Mouse (Mus musculus): ENCODE results near the gene Malsu1. TPM values are rescaled to one million over a fixed set of nuclear protein-coding genes. Genes with fewer than 3 reads are reported as not detected.

Malsu1 gene
- 9.9 and 12.2 TPM in 2 replicates for polyA plus RNA-seq (2012; rRNA removed)

DNA sequence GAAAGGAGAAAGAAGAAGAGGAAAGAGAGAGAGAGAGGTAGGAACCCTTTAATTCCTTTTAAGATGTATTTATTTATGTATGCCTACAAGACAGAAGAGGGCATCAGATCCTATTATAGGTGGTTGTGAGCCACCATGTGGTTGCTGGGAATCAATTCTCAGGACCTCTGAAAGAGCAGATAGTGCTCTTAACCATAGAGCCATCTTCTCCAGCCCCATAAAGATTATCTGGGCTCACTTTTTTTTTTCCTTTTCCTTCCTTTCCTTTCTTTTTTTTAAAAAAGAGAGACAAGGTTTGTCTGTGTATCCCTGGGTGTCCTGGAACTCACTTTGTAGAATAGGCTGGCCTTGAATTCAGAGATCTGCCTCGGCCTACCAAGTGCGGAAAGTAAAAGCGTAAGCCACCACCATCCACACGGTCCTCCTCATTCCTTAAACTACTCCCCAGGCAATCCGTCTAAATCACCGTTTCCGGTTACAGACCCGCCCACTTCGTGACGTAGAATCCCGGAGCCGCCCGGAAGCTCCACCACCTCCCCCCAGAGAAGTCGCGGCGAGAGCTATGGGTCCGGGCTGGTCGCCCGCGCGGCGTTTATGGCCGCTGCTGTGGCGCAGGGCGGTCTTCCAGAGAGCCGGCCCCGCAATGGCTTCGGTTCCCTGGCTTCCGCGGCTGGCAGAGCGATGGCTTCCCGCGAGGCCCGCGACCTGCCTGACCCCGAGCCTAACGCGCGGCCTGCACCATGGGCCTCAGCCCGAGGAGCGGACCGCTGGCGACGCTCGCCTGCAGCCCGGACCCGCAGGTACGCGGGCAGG lies at the start of gene Malsu1:
Gene Malsu1, plus strand, starts transcription at position 492 of the 813 bp plus-strand sequence.
- peak; percentile 76 to 90 for DNase-seq (ENCODE audit: low read depth in 1 of 2, low spot score in 2 of 2)
- WGBS: under 1% methylated on average over 49 of the region's 49 CpGs
- TF ChIP-seq POLR2A (IDR thresholded peaks at IDR 0.05; ENCODE audit: low read depth, low read length) (peak; percentile 42), CTCF (IDR thresholded peaks at IDR 0.05; ENCODE audit: extremely low read depth, insufficient read depth, insufficient read length, insufficient replicate concordance) (no peak)
- H3K4me3 ChIP-seq (ENCODE audit: extremely low read depth, insufficient read depth, insufficient read length): peak within 1 kb of the TSS; percentile 86
- no peaks in the 10 kb centered on the region for H3K36me3 ChIP-seq (ENCODE audit: control insufficient read depth, insufficient read depth, low read length)
- peak within 1 kb of the TSS; percentile 48 for H3K27ac ChIP-seq (ENCODE audit: insufficient read depth, low read length)
- no peaks in the 10 kb centered on the region for H3K27me3 ChIP-seq (ENCODE audit: control insufficient read depth, insufficient read depth, low read length)
- H3K4me1 ChIP-seq (ENCODE audit: control insufficient read depth, insufficient read depth, insufficient read length): 0 out of 2 replicates have a peak, but pooled peaks cover 2% of the 10 kb centered on the region

DNA sequence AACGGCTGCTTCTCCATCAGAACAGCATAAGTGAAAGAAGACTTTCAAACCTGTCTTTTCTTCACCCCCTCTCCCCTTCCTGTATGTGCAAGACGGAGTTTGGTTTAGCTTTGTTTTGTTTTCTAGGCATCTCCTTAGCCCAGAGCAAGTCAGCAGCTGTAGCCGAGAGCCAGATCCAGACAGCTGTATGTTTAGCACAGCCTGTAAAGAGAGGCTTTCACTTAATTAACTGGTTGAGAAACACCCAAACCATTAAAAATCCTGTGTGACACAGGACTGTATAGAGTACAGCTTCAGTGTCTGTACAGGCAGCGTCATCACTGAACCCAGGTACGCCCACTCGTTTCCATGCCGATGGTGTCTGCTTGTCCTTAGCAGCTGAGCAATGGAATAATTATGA lies 48.3 kb upstream of the Malsu1 start:
- no peak for DNase-seq (ENCODE audit: low read depth in 1 of 2, low spot score in 2 of 2)
- TF ChIP-seq CTCF (IDR thresholded peaks at IDR 0.05; ENCODE audit: extremely low read depth, insufficient read depth, insufficient read length, insufficient replicate concordance): no peak
- TF ChIP-seq POLR2A (IDR thresholded peaks at IDR 0.05; ENCODE audit: low read depth, low read length): no peak
- Histone ChIP-seq H3K4me3 (ENCODE audit: extremely low read depth, insufficient read depth, insufficient read length) (no peak overlapping the region), H3K4me1 (ENCODE audit: control insufficient read depth, insufficient read depth, insufficient read length) (0 out of 2 replicates have a peak, but pooled peaks cover 3% of the 10 kb centered on the region), H3K36me3 (ENCODE audit: control insufficient read depth, insufficient read depth, low read length) (no peaks in the 10 kb centered on the region), H3K27me3 (ENCODE audit: control insufficient read depth, insufficient read depth, low read length) (no peaks in the 10 kb centered on the region), H3K27ac (ENCODE audit: insufficient read depth, low read length) (no peak overlapping the region)
- WGBS: 84% methylated on average over 7 of the region's 7 CpGs

GRCm38 (mm10) chr6:49026496-49026895 lies 47.1 kb upstream of the Malsu1 start:
- no peak for DNase-seq (ENCODE audit: low read depth in 1 of 2, low spot score in 2 of 2)
- no peaks in the 10 kb centered on the region for H3K27me3 ChIP-seq (ENCODE audit: control insufficient read depth, insufficient read depth, low read length)
- 48% methylated on average over 5 of the region's 5 CpGs for WGBS
- no peak overlapping the region for H3K4me3 ChIP-seq (ENCODE audit: extremely low read depth, insufficient read depth, insufficient read length)
- H3K27ac ChIP-seq (ENCODE audit: insufficient read depth, low read length): no peak overlapping the region
- no peaks in the 10 kb centered on the region for H3K36me3 ChIP-seq (ENCODE audit: control insufficient read depth, insufficient read depth, low read length)
- no peak for TF ChIP-seq POLR2A (IDR thresholded peaks at IDR 0.05; ENCODE audit: low read depth, low read length)
- TF ChIP-seq CTCF (IDR thresholded peaks at IDR 0.05; ENCODE audit: extremely low read depth, insufficient read depth, insufficient read length, insufficient replicate concordance): no peak
- no peaks in the 10 kb centered on the region for H3K4me1 ChIP-seq (ENCODE audit: control insufficient read depth, insufficient read depth, insufficient read length)

DNA sequence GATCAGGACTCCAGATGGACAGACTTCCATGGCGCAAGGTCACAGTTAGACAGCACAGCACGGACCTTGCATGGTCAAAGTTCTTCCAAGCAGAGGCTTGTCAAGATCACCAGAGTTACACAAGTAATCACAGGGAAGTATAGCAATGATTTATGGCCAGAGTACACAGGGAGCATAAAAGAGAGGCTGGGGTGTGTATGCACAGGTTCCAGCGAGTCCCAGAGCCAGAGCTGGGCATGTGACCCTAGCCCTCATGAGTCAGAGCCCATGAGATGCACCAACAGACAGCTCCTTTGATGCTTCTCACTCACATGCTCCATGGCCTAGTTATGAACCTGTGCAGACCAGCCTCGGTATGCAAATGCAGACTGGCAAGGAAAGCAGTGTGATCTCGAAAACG lies 45.6 kb upstream of the Malsu1 start:
- TF ChIP-seq POLR2A (IDR thresholded peaks at IDR 0.05; ENCODE audit: low read depth, low read length) (no peak), CTCF (IDR thresholded peaks at IDR 0.05; ENCODE audit: extremely low read depth, insufficient read depth, insufficient read length, insufficient replicate concordance) (no peak)
- H3K27me3 ChIP-seq (ENCODE audit: control insufficient read depth, insufficient read depth, low read length): no peaks in the 10 kb centered on the region
- WGBS: 86% methylated on average over 6 of the region's 6 CpGs
- no peak overlapping the region for H3K27ac ChIP-seq (ENCODE audit: insufficient read depth, low read length)
- no peak overlapping the region for H3K4me3 ChIP-seq (ENCODE audit: extremely low read depth, insufficient read depth, insufficient read length)
- H3K4me1 ChIP-seq (ENCODE audit: control insufficient read depth, insufficient read depth, insufficient read length): no peaks in the 10 kb centered on the region
- no peaks in the 10 kb centered on the region for H3K36me3 ChIP-seq (ENCODE audit: control insufficient read depth, insufficient read depth, low read length)
- no peak for DNase-seq (ENCODE audit: low read depth in 1 of 2, low spot score in 2 of 2)

DNA sequence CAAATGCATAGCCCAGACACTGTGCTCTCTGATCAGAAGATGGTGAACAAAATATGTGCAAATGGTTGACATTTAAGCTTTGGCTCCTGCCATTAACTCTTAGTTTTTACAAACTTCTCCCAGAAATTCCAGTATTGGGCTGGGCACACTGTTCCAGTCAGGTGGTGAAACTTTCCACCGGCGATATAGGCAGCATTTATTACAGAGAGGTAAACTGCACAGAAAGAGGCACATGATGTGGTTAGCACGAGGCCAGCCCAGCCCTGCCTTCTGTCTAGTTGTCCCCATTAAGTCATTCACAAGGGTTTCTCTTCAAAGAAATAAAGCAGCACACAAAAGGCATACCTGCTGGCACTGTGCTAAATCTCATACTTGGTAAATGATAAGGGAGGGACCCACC lies 44.9 kb upstream of the Malsu1 start:
- H3K27me3 ChIP-seq (ENCODE audit: control insufficient read depth, insufficient read depth, low read length): no peaks in the 10 kb centered on the region
- no peak overlapping the region for H3K4me3 ChIP-seq (ENCODE audit: extremely low read depth, insufficient read depth, insufficient read length)
- H3K4me1 ChIP-seq (ENCODE audit: control insufficient read depth, insufficient read depth, insufficient read length): no peaks in the 10 kb centered on the region
- TF ChIP-seq POLR2A (IDR thresholded peaks at IDR 0.05; ENCODE audit: low read depth, low read length) (no peak), CTCF (IDR thresholded peaks at IDR 0.05; ENCODE audit: extremely low read depth, insufficient read depth, insufficient read length, insufficient replicate concordance) (no peak)
- H3K36me3 ChIP-seq (ENCODE audit: control insufficient read depth, insufficient read depth, low read length): no peaks in the 10 kb centered on the region
- H3K27ac ChIP-seq (ENCODE audit: insufficient read depth, low read length): no peak overlapping the region
- 85% methylated on average over 3 of the region's 3 CpGs for WGBS
- DNase-seq (ENCODE audit: low read depth in 1 of 2, low spot score in 2 of 2): no peak

DNA sequence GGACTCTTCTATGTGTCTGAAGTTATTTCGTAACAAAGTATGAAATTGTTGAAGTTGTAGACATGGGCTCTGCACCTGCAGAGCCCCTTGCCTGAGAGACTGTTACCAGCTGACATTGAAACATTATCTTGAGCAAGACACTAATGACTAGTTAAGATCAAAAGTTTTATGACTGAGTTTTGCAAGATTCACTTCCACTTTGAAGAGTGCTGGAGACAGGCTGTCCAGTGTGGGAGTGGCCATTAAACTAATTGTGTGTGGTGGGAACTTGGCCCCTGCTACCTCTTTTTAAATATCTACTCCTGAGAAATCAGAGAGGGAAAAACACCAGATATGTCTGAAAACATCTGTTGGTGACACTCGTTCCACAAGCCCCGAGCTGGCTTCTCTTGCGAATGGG lies 42.4 kb upstream of the Malsu1 start:
- TF ChIP-seq POLR2A (IDR thresholded peaks at IDR 0.05; ENCODE audit: low read depth, low read length) (no peak), CTCF (IDR thresholded peaks at IDR 0.05; ENCODE audit: extremely low read depth, insufficient read depth, insufficient read length, insufficient replicate concordance) (no peak)
- Histone ChIP-seq H3K27me3 (ENCODE audit: control insufficient read depth, insufficient read depth, low read length) (no peaks in the 10 kb centered on the region), H3K27ac (ENCODE audit: insufficient read depth, low read length) (no peak overlapping the region), H3K36me3 (ENCODE audit: control insufficient read depth, insufficient read depth, low read length) (no peaks in the 10 kb centered on the region), H3K4me1 (ENCODE audit: control insufficient read depth, insufficient read depth, insufficient read length) (no peaks in the 10 kb centered on the region), H3K4me3 (ENCODE audit: extremely low read depth, insufficient read depth, insufficient read length) (no peak overlapping the region)
- no peak for DNase-seq (ENCODE audit: low read depth in 1 of 2, low spot score in 2 of 2)
- 82% methylated on average over 4 of the region's 4 CpGs for whole genome bisulfite sequencing

GRCm38 (mm10) chr6:49032783-49033182 lies 40.8 kb upstream of the Malsu1 start:
- WGBS: 83% methylated on average over 4 of the region's 4 CpGs
- TF ChIP-seq CTCF (IDR thresholded peaks at IDR 0.05; ENCODE audit: extremely low read depth, insufficient read depth, insufficient read length, insufficient replicate concordance) (no peak), POLR2A (IDR thresholded peaks at IDR 0.05; ENCODE audit: low read depth, low read length) (no peak)
- no peak overlapping the region for H3K4me3 ChIP-seq (ENCODE audit: extremely low read depth, insufficient read depth, insufficient read length)
- H3K27ac ChIP-seq (ENCODE audit: insufficient read depth, low read length): no peak overlapping the region
- DNase-seq (ENCODE audit: low read depth in 1 of 2, low spot score in 2 of 2): no peak
- no peaks in the 10 kb centered on the region for H3K4me1 ChIP-seq (ENCODE audit: control insufficient read depth, insufficient read depth, insufficient read length)
- no peaks in the 10 kb centered on the region for H3K36me3 ChIP-seq (ENCODE audit: control insufficient read depth, insufficient read depth, low read length)
- H3K27me3 ChIP-seq (ENCODE audit: control insufficient read depth, insufficient read depth, low read length): no peaks in the 10 kb centered on the region
